Mouse (Mus musculus): ENCODE data around the gene Msh3.

GRCm38 (mm10) chr13:92222763-92223162 is 132.0 kb downstream of the Msh3 start:
- TF ChIP-seq CTCF (IDR thresholded peaks at IDR 0.05; ENCODE audit: borderline replicate concordance, insufficient read depth, low read length), result no peak
- TF ChIP-seq POLR2A (IDR thresholded peaks at IDR 0.05; ENCODE audit: low read depth, low read length), result no peak
